Mouse (Mus musculus) MEL-GATA-1-ER (cell line): ENCODE results near the gene Amt.
A peak's percentile ranks its signal among the peaks of the same experiment; 100 is the strongest.
"Not testable (repeated sequence)": the region's sequence is repeated elsewhere in the genome, so short reads cannot be mapped to it uniquely, and the experiment has no call there.

Experiments
- DNase-seq: peaks from one replicate; pipeline ENCODE4 v3.0.0-alpha.2; 2012; ENCODE audit warnings: low read depth; ENCODE audit errors: extremely low read depth

The Amt gene

DNA sequence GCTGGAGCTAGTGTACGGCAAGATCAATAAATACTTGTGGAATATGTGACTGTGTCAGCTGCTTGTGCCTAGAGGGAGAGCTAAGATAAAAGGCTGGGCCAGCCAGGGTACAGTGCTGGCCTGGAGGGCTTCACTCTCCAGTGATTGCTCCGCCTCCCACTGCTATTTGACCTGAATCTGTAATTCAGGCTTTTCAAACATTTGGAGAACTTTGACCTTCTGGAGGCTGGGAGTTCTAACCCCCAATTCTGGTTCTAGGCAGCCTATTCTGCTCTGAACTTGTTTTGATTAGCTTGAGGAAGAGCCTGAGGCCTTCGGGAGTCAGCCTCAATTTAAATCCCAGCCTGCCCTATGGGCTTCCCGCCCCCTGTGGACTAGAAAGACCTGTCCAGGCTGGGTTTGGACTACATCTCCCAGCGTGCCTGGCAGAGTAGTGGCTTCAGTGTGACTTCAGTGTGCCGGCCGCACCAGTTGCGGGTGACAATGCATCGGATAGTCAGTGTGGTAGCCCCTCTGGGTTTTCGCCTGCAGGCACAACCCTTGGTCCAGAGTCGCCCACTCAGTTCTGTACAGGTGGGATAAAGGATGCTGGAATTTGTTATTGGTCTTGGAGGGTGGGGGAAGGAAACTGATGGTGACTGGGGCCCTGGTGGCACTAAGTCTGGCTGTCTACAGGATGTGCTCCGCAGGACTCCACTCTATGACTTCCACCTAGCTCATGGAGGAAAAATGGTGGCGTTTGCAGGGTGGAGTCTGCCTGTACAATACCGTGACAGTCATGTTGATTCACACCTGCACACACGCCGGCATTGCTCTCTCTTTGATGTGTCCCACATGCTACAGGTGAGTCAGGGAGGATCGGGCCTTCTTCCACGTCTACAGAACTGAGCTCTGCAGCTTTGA lies at the start of gene Amt:
Gene Amt, plus strand, starts transcription at position 401 of the 903 bp plus-strand sequence.
- no peak for DNase-seq

DNA sequence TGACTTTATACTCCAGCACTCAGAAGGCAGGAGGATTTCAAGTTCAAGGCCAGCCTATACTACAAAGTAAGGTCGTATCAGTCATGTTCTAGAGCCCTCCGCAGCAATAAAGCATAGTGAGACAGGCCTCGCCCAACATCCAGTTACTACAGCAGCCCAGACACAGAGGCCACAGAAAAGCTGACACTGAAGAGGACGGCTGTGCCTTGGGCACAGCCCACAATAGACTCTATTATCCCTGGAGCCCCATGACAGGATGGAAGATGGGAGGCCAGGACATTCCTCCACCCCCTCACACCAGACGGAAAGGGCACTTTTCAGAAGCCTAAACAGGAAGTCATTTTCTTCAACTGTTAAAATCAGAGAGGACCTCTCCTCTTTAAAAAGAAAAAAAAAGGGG lies 47.7 kb upstream of the Amt start:
- no peak for DNase-seq

DNA sequence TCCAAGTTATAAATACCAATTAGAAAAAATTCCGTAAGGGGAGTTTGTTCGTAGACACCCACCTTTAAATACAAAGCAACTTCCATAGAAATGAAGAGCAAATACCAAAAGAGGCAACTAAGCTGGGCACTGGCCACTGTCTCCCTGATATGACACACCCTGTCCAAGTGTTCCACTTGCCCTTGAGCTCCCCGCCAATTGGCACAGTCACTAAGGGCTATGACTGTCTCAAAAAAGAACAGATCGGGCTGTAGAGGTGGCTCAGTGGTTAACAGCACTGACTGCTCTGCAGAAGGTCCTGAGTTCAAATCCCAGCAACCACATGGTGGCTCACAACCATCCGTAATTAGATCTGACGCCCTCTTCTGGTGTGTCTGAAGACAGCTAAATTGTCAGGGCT lies 44.8 kb upstream of the Amt start:
- DNase-seq: no peak

DNA sequence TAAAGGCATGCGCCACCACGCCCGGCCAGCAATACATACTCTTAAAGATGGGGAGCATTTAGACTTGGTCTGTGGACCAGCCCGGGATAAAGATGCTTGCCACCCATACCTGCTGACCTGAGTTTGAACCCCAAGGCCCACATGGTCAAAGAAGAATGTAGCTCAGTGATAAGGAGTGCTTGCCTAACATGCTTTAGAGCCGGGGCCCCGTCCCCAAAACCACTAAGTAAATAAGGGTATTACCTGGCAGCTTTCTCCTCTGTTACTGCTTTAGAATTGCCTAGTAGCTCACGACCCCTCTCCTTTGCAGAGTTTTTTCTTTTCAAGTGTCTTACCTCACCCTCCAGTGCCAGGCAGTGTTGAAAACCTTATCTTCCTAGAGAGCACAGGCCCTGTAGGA lies 43.9 kb upstream of the Amt start:
- DNase-seq: no peak

DNA sequence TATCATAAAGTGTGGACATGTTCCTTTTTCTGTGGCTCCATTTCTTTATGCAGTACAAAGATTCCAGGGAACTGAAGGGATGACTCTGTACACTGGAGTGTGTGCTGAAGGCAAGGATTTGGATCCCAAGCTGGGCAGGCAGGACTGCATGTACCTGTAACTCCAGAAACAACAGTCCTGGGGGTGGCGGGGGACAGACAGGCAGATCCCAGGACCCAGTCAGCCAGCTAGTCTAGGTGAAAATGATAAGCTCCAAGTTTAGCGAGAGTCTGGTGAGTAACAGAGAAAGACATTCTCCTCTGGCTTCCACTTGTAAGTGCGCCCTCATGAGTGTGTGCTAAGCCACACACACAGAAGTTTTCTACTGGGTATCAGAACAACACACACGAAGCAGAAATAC lies 36.1 kb upstream of the Amt start:
- DNase-seq: no peak

DNA sequence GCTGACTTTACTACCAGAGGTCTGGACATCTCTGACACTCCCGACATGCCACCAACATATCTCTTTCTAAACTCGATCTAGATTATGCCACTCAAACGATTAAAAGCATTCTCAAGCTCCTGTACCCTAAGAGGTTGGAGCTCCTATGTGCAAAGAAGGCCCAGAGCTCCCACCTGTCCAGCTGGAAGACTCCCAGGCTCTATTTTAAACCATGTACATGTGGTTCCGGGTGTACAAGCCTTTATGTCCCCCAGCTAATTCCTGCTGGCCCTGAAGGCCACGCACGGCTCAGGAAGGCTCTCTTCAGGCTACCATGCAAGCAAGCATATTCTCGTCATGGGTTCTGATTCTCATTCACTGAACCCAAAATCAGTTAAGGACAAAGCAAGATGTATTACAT lies 34.8 kb upstream of the Amt start:
- no peak for DNase-seq

DNA sequence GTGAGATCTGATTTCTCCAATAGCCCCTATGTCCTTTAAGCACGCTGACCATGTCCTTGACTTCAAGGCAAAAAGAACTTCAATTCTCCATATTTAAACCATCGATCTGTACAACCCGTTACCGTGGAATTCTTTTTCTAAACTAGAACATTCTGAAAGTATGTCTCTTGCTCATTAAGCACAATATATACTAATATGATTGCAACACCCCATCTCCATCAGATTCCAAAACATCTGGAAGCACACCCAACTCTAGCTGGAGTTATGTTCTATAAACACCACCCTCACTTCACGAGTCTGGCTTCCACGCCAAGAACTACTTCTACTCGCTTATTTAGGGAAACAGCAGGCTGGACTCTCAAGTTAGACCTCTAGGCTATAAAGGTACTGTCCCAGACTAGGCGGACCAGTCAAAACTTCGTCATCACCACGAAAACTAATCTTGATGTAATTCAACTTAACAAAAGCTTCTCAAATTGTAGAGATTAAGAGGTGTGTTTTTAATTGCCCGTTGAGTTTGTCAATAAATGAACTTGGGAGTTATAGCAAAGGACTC lies 34.1 kb upstream of the Amt start:
- DNase-seq: no peak

DNA sequence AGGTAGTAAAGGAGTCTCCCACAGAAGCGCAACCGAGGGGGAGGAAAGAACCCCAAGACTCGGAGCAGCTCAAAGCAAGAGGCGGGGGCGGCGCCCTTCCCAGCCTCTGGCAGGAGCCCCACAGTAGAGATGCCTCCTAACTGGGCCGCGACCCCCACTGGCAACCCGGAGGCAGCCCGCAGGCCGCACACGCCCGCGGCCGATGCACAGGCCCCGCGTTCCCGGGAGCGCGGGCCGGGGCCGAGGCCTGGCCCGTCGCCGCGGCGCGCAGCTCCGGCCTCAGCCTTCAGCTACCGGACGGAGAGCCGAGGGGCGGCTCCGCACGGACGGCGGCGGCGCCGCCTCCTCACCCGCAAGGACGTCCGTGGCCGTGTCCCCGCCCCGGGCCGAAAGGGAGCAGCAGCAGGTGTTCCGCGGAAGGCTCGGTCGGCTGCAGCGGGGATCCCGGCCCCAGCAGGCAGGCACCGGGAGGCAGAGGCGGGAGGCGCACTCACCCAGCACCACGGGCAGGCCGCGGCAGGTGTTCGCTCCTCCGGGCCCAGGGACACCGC lies 33.4 kb upstream of the Amt start:
- DNase-seq: no peak

DNA sequence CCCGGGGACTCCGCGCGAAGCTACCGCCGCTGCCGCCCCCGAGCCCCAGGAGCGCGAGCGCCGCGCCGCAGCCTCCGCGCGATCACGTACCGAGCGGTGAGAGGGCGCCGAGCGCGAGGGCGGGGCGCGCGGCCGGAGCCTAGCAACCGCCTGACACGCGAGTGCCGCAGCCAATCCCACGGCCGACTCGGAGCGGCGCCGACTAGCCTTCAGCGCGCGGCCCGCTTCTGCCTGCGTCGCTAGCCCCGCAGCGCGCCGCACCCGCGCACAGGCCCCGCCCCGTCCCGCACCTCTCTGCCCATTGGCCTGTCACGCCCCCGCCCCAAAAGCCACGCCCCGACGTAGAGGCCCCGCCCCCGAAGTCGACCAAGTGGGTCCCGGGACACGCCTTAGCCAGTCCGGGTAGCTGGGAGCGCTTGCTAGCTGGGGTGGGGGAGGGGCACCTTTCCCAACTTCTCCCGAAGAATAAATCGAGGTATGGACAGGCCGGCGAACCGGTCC lies 32.9 kb upstream of the Amt start, which contains the start of gene Dag1:
Gene Dag1, minus strand, starts transcription at position 269 of the 501 bp plus-strand sequence.
- DNase-seq: peak; percentile 63

DNA sequence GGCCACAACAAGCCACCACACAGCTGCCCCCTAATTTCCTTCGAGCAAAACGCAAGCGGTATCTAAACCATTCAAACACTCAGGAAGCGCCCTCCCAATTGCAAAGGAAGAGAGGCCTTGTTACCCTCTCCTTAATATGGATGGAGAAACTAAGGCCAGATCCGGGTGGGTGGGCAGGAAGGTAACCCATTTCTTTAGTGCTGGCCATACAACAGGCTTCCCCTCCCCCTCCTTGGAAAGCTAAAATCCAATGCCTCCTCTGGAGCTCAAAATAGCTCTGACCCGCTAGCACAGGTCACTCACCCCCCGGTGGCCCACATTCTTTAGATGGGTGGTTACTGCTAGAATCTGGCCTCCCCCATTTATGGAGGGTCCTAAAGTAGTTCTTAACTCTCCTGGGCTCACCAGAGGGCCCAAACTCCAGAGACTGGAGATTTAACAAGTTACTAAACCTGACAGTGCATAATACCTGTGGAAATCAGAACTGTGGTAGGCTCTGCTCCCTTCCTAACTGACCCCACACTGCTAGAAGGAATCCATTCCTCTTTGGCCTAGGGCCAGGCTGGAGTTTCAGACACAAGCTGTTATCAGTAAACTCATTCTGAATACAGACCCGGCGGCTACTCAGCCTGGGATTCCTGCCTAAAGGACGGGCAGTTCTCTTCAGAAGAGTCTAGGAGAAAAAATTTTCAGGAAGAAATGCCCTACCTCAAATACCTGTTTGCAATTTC lies 32.3 kb upstream of the Amt start:
- DNase-seq: peak; percentile 34

DNA sequence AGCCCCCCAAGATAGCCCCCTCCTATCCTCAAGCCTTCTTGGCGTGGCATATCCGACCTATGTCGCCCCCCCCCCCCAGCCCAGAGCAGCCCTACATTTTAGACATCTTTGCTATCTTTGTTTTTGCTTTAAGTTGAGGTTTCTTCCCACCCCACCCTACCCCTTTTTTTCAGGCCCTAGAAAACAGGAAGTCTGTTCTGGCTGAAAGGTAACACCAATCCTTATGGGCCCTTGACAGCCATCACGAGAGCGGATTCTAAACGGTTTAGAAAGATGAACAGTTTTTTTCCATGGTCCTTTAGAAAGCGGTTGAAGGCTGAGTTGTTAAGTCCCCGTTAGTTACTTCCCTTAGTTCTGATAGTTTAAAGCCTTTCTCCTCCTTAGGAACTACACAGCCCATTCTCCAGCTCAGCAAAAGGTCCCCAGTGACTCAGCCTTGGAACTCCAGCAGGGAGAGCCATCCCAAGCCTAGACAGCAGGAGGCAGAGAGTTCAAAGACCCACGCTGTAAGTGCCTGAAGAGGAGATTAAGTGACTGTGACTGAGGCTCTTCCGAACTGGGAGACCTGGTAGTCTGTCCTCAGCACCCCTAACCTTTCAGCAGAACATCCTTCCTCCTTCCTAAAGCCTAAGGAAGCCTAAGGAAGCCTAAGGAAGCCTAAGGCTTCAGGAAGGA lies 30.3 kb upstream of the Amt start:
- DNase-seq: peak; percentile 58

DNA sequence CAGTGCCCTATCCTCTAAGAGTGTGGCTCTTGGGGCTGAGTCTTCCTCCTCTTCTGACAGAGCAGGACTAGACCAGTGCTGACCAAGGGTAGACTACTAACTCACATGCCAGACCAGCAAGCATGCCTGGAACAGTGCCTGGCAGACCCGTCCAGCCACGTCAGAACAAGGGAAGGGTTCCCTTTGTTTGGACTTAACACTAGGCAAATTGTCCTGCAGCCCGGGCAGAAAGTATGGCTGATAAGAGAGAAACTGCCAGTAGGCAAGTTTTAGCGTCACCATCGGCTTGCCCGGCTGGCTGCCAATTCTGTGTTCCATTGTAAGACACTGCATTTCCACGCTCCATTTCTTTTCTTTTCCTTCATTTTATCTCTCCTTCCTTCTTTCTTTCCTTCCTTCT lies 29.0 kb upstream of the Amt start:
- DNase-seq: no peak

DNA sequence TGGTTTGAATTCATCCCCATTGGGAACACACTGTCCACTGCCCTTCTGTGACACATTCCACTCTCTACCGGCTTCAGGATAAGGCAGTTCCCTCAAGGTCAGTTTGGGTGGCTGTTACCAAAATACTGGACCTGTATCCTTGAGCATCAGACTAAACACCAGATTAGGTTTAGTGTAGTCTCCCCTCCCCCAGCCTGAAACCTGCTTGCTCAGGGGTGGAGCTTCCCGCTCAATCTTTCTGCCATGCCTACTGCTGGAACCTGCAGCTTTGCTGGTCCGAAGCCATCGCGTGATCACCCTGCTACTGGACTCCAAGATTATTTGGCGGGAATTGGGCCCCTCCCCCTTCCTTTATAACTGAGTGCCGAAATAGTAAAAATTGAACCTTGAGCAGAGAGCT lies 28.0 kb upstream of the Amt start:
- DNase-seq: not testable (repeated sequence)

DNA sequence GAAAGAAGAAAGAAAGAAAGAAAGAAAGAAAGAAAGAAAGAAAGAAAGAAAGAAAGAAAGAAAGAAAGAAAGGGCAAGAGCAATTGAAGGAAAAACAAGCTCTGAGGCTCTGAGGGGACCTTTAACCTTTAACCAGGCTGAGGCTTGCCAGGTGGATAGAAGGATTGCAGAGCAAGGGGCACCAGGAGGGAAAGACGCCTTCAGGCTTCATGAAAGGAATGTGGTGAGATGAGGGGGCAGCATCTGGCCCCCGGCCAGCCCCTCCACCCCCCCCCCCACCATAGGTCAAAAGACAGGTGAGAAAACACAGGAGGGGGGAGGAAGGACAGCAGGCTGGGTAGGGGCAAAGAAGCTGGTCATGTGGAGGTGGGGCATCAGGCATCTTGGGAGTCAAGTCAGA lies 24.7 kb upstream of the Amt start:
- DNase-seq: no peak

DNA sequence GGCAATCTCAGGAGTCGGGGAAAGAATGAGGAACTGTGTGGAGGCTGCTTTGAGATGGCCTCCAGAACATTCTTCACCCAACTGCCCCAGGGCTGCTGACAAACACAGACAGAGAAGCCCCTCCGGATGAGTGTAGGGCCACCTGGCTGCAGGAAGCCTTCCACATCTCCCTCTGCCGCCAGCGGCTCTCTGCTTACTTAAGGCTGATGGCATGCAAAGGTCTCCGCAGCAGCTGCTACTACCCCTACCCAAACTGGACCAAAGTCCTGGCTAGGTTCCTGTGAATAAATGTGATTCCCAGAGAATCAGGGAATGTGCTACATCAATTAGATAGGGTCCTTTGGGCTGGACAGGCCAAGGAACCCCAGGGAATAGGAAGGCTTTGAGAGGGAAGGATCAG lies 24.0 kb upstream of the Amt start:
- no peak for DNase-seq

DNA sequence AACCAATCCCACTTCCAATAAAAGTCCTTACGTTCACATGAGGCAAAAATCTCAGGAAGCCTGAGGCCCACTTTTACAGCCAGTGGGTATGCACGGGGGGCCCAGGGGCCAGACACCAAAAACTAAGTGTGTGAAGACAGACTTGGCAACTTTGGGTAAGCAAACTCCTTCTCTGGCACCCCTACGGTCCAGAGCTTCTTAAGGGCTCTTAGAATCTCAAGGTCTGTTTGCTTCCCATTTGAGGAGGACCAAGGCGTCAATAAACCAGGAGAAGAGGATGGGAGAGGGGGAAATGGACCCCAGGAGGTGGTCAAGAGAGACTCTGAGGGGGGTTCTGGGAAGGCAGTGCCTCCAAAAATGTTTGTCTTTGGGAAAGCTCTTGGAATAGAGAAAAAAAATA lies 23.2 kb upstream of the Amt start:
- DNase-seq: no peak

DNA sequence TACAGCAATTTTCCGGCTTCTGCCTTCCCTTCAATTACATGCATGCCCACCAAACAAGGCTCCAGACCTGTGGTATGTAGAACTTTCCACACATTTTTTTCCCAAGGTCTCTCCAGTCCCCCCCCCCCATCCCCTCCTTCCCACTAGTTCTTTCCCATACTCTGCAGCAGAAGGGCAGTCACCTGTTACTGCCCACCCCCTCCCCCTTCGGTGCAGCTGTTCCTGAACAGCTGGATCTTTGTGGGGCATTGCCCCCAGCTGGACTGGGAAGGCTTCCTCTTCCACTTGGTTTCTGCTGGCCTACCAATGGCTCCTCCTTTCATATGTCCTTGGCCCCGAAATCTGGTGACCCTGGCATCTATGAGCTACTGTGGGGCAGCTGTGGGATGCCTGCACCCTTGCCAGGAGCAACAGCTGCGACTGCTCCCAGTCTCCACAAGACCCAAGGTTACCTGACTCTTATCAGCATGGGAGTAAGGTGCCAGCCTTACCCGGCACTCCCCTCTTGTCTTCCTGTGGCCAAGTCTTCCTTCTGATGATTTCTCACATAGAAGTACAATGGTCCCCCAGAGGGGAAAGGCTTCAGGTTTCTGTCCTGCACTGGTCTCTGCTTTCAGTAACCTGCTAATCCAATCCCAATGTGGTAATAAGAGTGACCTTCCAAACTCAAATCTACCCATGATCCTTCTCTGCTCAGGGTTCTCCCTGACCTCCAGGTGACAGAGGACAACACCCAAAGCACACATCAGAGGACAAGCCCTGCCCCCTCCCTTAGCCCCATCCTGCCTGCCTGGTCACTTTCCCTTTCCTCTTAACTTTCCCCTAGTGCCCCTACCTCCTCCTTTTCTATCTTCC lies 21.9 kb upstream of the Amt start:
- DNase-seq: no peak

DNA sequence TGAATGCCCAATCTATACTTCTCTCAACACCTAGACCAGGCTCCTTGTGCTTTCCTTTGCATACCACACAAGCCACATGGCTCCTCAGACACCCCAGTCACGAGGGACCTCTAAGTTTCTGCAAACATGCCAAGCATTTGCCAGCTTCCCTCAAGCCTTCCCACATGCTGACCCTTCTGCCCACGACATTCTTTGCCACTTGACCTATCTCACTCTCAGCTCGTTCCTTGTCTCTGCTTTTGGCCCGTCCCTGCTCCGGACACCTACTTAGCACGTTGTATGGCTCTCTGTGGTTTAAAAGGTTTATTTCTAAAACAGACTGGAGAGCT lies 21.4 kb upstream of the Amt start:
- no peak for DNase-seq

DNA sequence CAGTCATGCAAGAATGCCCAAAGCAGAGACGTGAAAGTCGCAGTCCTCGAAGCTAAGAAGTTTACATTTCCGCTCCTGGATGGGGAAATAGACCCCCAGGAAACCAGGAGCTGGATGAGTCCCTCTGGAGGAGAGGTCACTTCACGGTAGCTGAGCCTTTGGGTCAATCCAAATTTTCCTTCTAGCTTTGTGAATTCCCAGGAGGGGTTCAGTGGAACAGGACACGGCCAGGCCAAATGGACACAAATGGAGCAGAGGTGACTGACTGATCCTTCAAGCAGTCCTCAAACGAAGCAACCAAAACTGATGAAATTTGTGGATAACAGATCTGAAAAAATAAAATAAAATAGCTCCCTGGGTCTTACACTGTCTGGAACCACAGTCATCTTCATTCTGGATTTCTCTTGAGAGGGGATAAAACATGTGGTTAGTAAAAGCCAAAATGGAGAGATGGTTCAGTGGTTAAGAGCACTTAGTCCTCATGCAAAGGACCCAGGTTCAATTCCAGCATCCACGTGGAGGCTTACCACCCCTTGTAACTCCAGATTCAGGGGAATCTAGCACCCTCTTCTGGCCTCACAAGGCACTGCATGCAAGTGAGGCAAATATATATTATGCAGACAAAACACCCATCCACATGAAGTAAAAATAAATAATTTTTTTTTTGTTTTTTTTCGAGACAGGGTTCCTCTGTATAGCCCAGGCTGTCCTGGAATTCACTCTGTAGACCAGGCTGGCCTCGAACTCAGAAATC lies 17.8 kb upstream of the Amt start:
- peak; percentile 60 for DNase-seq
